Mouse (Mus musculus): Measurements from ENCODE around the gene Gprasp1. TPM values are rescaled to one million over a fixed set of nuclear protein-coding genes. Genes with fewer than 3 reads are reported as not detected.
A peak's percentile ranks its signal among the peaks of the same experiment; 100 is the strongest.
"Not testable (repeated sequence)": the region's sequence is repeated elsewhere in the genome, so short reads cannot be mapped to it uniquely, and the experiment has no call there.

The Gprasp1 gene
- polyA plus RNA-seq, 1 experiment from 2014 or later, result 10.9 TPM

GRCm38 (mm10) chrX:135839397-135840391, 97.2 kb downstream of the Gprasp1 start:
- 22% methylated on average over 16 of the region's 17 CpGs for WGBS
- H3K4me3 ChIP-seq (ENCODE audit: low read depth, low read length), result peak overlapping the region; percentile 36
- not testable (repeated sequence) for H3K36me3 ChIP-seq (ENCODE audit: control insufficient read depth, insufficient read depth, low read length); H3K9me3 ChIP-seq (ENCODE audit: control insufficient read depth, low read length); H3K27ac ChIP-seq (replicated peaks); H3K4me1 ChIP-seq (replicated peaks; ENCODE audit: control insufficient read depth, insufficient read depth); H3K9ac ChIP-seq (ENCODE audit: low read length); H3K27me3 ChIP-seq (ENCODE audit: control insufficient read depth, insufficient read depth, low read length)
- TF ChIP-seq CTCF (IDR thresholded peaks at IDR 0.05; ENCODE audit: low read depth), result peak; percentile 68
- H3K4me2 ChIP-seq (replicated peaks; ENCODE audit: low read depth), result peak overlapping the region; percentile 55
- ATAC-seq (ENCODE audit: low FRiP score, low TSS enrichment) (peak; percentile 32), DNase-seq (ENCODE audit: low spot score) (peak; percentile 14)

MicroRNAs encoded within 50 kb of the gene (microRNA counts, 519-probe panel; counts per million panel counts)
- microRNA mmu-miR-1970, result not detected

Small RNA genes within 50 kb of the gene (microRNA-seq; reads per million reads assigned to microRNA genes)
- gene Mir1970 (not detected), gene Mir7646 (not detected)

Other genes with a start within 250 kb of the Gprasp1 start
- gene AV320801, start 248.1 kb upstream of the Gprasp1 start, polyA plus RNA-seq (2015; fragmentation: Nextera tagmentation; extraction: Ambion mirVana), result not detected in 2 replicates
- 0.16 and 0.39 TPM in 2 replicates for gene Nxf7, start 144.0 kb upstream of the Gprasp1 start, polyA plus RNA-seq (2015; fragmentation: Nextera tagmentation; extraction: Ambion mirVana)
- not detected in 2 replicates for gene Prame, start 115.0 kb upstream of the Gprasp1 start, polyA plus RNA-seq (2015; fragmentation: Nextera tagmentation; extraction: Ambion mirVana)
- 0.07 TPM in 1 of 2 replicates, not detected in the other for gene Tcp11x2, start 48.9 kb upstream of the Gprasp1 start, polyA plus RNA-seq (2015; fragmentation: Nextera tagmentation; extraction: Ambion mirVana)
- not detected in 2 replicates for gene Tmsb15a, start 17.5 kb upstream of the Gprasp1 start, polyA plus RNA-seq (2015; fragmentation: Nextera tagmentation; extraction: Ambion mirVana)
- gene Armcx5, start within 50 bp of the Gprasp1 start, polyA plus RNA-seq (2015; fragmentation: Nextera tagmentation; extraction: Ambion mirVana), result 6.5 TPM in 2 replicates
- 16.1 and 16.6 TPM in 2 replicates for gene Bhlhb9, start 54.9 kb downstream of the Gprasp1 start, polyA plus RNA-seq (2015; fragmentation: Nextera tagmentation; extraction: Ambion mirVana)
- 6.1 and 6.2 TPM in 2 replicates for gene Gprasp2, start 96.3 kb downstream of the Gprasp1 start, polyA plus RNA-seq (2015; fragmentation: Nextera tagmentation; extraction: Ambion mirVana)